Mouse (Mus musculus) liver, embryonic 15.5 days (tissue): ENCODE measurements around the gene Hes2. TPM values are rescaled to one million over a fixed set of nuclear protein-coding genes. Genes with fewer than 3 reads are reported as not detected.

Experiments used
- ATAC-seq: fragments of 200-750 bp; cut with Nextera tagmentation; 2 replicates; pipeline ENCODE4 v1.8.0; 2017; ENCODE audit warnings: moderate number of reproducible peaks, mild to moderate bottlenecking, moderate library complexity; ENCODE audit not compliant: insufficient read depth
- H3K27ac ChIP-seq: fragments of 300-500 bp; sonication (generic); replicated peaks from 2 replicates; pipeline ENCODE4 v1.5.1; 2015; ENCODE audit warnings: mild to moderate bottlenecking, inconsistent platforms
- H3K27me3 ChIP-seq: fragments of 300-500 bp; sonication (generic); 2 replicates; pipeline ENCODE4 v1.6.1; 2015; ENCODE audit warnings: mild to moderate bottlenecking, inconsistent platforms
- H3K36me3 ChIP-seq: fragments of 300-500 bp; sonication (generic); replicated peaks from 2 replicates; pipeline ENCODE4 v1.6.1; 2015; ENCODE audit warnings: moderate library complexity, mild to moderate bottlenecking, inconsistent platforms
- H3K4me1 ChIP-seq: fragments of 300-500 bp; sonication (generic); replicated peaks from 2 replicates; pipeline ENCODE4 v1.6.1; 2015; ENCODE audit warnings: inconsistent platforms
- H3K4me2 ChIP-seq: fragments of 300-500 bp; sonication (generic); 2 replicates; pipeline ENCODE4 v1.6.1; 2015; ENCODE audit warnings: moderate library complexity, mild to moderate bottlenecking, inconsistent platforms
- H3K4me3 ChIP-seq: fragments of 300-500 bp; sonication (generic); replicated peaks from 2 replicates; pipeline ENCODE4 v1.5.1; 2015; ENCODE audit warnings: mild to moderate bottlenecking, inconsistent platforms
- H3K9ac ChIP-seq: fragments of 300-500 bp; sonication (generic); 2 replicates; pipeline ENCODE4 v1.6.1; 2015; ENCODE audit warnings: moderate library complexity, mild to moderate bottlenecking, inconsistent platforms
- H3K9me3 ChIP-seq: fragments of 300-500 bp; sonication (generic); replicated peaks from 2 replicates; pipeline ENCODE4 v1.6.1; 2016; ENCODE audit warnings: inconsistent platforms
- WGBS: fragments of 180-500 bp; shearing (Covaris S2); methylation state at CpG from one replicate; pipeline ENCODE4 v1.1.7; 2015; ENCODE audit warnings: mixed read lengths; ENCODE audit not compliant: insufficient replicate concordance; 5-methylcytosine and 5-hydroxymethylcytosine counted together
- polyA plus RNA-seq: library from polyadenylated mRNA; unstranded; fragments of >200 nt; fragmentation: Nextera tagmentation; extraction: Ambion mirVana; gene quantifications from 2 replicates; pipeline ENCODE4 v1.2.1, GENCODE M21; 2015

Gene Hes2
- polyA plus RNA-seq, 1 experiment from 2014 or later = not detected

DNA sequence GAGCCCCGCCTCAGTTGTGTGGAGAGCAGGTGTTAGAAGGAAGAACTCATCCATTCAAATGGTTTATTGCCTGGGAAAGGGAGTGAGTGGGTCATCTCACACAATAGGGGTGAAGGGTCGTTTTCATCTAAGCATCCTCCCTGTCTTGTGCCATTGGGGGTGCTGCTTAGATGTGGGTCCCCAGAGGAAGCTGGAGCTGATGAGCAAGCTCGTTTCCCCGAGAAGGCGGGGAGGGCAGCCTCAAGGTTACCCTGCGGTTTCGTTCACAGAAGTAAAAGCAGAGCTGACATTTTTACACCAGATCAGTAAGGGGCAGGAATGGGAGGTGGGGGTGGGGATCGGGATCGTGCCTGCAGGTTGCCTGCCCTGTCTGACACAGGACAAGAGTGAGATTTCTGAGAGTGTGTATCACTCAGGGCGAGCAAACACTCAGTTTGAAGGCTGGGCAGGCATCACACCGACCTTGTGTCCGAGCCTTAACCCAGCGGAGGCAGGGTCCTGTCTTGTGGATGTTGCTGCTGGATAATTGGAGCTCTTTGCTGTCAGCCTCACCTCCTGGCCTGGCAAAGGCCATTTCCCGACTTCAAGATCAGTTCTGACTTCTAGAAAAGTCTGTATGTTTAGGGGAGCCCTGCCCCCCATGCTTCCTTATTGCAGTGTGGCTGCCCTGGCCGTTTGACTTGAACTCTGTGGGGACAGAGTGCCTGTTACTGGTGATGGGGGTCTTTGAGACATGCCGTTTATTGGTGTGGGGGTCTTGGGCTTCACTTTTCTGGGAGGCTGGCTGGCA lies 20.4 kb downstream of the Hes2 start:
- peaks cover 42% of the 10 kb centered on the region for H3K27me3 ChIP-seq
- H3K27ac ChIP-seq = no peak overlapping the region
- no peaks in the 10 kb centered on the region for H3K9me3 ChIP-seq
- ATAC-seq = no peak
- H3K4me3 ChIP-seq = peak overlapping the region; percentile 66
- peak overlapping the region; percentile 94 for H3K4me2 ChIP-seq
- H3K9ac ChIP-seq = peak overlapping the region; percentile 50; the same call in 1 of the 2 replicates
- H3K4me1 ChIP-seq = peaks cover 33% of the 10 kb centered on the region
- H3K36me3 ChIP-seq = no peaks in the 10 kb centered on the region
- WGBS = 14% methylated on average over 16 of the region's 16 CpGs

DNA sequence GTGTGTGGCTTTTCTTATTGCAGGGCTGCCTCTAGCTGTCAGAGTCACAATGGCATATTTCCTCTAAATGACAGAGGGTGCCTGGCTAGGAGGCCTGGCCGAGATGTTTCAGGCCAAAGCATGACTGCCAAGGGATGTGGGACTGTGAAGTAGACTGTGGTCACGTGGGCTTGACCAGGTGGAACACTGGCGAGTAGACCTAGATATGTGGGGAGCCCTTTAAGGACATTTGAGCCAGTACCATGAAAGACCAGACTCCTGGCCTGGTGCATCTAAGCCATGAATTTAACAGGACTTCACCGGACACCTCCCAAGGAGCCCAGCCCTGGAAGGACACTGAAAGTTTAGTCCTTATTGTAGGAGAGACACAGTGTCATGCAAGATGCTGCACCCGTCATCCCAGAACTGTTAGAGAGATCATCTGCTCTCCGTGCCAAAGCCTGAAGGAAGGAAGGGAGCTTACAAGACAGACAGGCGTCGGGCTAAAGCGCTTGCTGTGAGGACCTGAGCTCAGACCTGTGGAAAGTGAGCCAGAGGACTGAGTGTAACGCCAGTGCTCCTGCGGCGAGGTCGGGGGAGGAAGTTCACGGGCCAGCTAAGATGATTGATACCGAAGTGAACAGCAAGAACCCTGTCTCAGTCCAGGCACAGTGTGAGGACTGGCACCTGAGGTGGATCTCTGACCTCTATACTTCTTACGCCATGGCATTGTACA lies 21.4 kb downstream of the Hes2 start:
- Histone ChIP-seq H3K27ac (no peak overlapping the region), H3K27me3 (peaks cover 42% of the 10 kb centered on the region), H3K9ac (no peak overlapping the region), H3K4me3 (no peak overlapping the region), H3K36me3 (no peaks in the 10 kb centered on the region), H3K4me2 (no peak overlapping the region), H3K4me1 (peaks cover 40% of the 10 kb centered on the region), H3K9me3 (no peaks in the 10 kb centered on the region)
- ATAC-seq = no peak
- 68% methylated on average over 16 of the region's 16 CpGs for WGBS

DNA sequence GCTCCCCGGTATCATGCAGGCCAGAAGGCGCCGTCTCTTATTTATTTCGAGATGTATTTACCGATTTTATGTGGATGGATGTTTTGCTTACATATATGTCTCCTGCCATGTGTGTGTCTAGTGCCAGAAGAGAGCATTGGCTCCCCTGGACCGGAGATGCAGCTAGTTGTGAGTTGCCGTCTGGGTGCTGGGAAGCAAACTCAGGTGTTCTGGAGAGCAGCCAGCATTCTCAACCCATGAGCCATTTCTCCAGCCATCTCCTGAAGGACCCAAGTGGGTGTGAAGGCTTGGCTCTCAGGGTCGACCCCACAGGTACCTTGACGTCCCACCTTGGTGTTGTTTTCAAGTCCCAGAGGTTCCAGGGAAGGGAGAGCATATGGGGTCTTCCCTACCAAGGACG lies 23.5 kb downstream of the Hes2 start:
- Histone ChIP-seq H3K4me2 (no peak overlapping the region), H3K27ac (no peak overlapping the region), H3K27me3 (peaks cover 33% of the 10 kb centered on the region), H3K9me3 (no peaks in the 10 kb centered on the region), H3K36me3 (no peaks in the 10 kb centered on the region), H3K4me3 (no peak overlapping the region), H3K4me1 (peaks cover 54% of the 10 kb centered on the region), H3K9ac (no peak overlapping the region)
- 73% methylated on average over 10 of the region's 10 CpGs for WGBS
- no peak for ATAC-seq

DNA sequence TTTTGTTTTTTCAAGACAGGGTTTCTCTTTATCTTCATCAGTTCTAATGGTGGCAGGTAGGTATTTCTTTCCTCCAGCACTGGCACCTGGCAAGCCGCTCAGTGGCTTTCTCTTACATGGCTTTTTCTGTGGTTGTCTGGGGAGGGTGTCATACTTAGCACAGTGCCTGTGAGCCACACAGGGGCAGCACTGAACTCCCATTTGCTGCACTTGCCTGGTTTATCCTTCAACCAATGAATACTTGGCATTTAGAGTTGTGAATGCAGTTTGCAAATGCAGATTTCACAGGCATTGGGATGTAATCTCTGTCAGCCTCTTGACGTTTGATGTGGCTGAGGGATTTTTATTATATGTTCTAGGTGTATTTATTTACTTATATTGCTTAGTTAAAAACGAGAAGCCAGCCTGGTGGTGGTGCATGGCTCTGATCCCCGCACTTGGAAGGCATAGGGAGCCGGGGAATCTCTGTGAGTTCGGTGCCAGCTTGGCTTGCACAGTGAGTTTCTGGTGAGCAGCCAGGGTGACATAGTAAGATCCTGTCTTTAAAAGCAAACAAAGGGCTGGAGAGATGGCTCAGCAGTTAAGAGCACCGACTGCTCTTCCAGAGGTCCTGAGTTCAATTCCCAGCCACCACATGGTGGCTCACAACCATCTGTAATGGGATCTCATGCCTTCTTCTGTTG lies 25.8 kb downstream of the Hes2 start:
- no peak for ATAC-seq
- Histone ChIP-seq H3K27ac (no peak overlapping the region), H3K4me1 (peaks cover 41% of the 10 kb centered on the region), H3K4me3 (no peak overlapping the region), H3K9me3 (no peaks in the 10 kb centered on the region), H3K27me3 (peaks cover 12% of the 10 kb centered on the region), H3K4me2 (no peak overlapping the region), H3K36me3 (no peaks in the 10 kb centered on the region), H3K9ac (no peak overlapping the region)
- WGBS = 65% methylated on average over 7 of the region's 7 CpGs

DNA sequence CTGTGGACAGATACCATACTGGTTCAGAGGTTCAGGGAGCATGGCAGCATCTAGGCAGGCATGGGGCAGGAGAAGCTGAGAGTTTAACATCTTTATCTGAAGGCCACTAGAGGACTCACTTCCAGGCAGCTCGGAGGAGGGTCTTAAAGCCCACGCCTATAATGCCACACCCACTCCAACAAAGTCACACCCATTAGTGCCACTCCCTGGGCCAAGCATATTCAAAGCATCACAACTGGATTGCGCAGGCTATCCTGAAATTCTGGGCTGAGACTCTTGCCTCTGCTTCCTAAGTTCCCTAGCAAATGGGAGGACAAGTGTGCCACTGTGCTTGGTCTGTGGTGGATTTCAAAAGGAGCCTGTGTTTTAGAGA lies 26.5 kb downstream of the Hes2 start:
- H3K27ac ChIP-seq = peak overlapping the region; percentile 62; the same call in 1 of the 2 replicates
- no peak overlapping the region for H3K4me3 ChIP-seq
- WGBS = 5% methylated on average over 3 of the region's 3 CpGs
- H3K27me3 ChIP-seq = peaks cover 6% of the 10 kb centered on the region; the same call in 1 of the 2 replicates
- H3K4me2 ChIP-seq = peak overlapping the region; percentile 40
- H3K36me3 ChIP-seq = no peaks in the 10 kb centered on the region
- peak; percentile 59 for ATAC-seq
- H3K9ac ChIP-seq = no peak overlapping the region
- H3K4me1 ChIP-seq = peaks cover 44% of the 10 kb centered on the region
- H3K9me3 ChIP-seq = no peaks in the 10 kb centered on the region

DNA sequence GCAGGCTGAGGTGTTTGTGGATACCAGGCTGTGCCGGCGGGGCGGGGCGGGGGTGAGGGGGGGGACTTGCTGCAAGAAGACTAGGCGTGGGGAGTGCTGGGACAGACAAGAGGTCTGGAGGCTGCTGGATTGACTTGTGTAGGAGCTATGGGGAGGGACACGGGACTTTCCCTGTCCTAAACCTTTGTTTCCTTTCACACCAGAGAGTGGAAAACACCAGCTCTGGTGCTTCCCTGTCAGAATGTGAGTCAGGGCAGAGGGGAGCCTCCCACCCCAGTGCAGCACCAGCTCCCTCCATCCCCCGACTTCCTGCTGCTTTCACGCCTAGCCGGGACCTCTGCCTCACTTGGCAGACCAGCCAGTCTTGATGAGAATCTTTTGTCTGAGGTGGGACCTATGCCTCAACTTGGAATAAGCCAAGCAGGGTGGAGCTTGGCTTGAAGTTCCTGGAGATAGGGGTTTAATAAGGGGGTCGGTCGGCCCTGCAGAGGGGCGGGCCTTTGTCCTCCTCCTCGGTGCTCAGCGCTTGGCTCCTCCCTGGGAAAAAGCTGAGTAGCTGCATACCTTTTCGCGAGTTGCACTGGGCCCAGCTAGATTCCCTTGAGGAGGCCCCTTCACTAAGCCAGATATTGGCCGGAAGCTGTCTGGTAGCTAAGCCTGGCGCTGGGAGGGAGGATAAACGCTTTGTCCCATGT lies 27.0 kb downstream of the Hes2 start:
- Histone ChIP-seq H3K4me1 (peaks cover 44% of the 10 kb centered on the region), H3K9ac (no peak overlapping the region), H3K9me3 (no peaks in the 10 kb centered on the region), H3K4me3 (no peak overlapping the region), H3K36me3 (no peaks in the 10 kb centered on the region), H3K27me3 (0 out of 2 replicates have a peak, but pooled peaks cover under 1% of the 10 kb centered on the region), H3K27ac (peak overlapping the region; percentile 62), H3K4me2 (peak overlapping the region; percentile 40)
- 5% methylated on average over 19 of the region's 19 CpGs for WGBS
- ATAC-seq = peak; percentile 24; the same call in 1 of the 2 replicates

DNA sequence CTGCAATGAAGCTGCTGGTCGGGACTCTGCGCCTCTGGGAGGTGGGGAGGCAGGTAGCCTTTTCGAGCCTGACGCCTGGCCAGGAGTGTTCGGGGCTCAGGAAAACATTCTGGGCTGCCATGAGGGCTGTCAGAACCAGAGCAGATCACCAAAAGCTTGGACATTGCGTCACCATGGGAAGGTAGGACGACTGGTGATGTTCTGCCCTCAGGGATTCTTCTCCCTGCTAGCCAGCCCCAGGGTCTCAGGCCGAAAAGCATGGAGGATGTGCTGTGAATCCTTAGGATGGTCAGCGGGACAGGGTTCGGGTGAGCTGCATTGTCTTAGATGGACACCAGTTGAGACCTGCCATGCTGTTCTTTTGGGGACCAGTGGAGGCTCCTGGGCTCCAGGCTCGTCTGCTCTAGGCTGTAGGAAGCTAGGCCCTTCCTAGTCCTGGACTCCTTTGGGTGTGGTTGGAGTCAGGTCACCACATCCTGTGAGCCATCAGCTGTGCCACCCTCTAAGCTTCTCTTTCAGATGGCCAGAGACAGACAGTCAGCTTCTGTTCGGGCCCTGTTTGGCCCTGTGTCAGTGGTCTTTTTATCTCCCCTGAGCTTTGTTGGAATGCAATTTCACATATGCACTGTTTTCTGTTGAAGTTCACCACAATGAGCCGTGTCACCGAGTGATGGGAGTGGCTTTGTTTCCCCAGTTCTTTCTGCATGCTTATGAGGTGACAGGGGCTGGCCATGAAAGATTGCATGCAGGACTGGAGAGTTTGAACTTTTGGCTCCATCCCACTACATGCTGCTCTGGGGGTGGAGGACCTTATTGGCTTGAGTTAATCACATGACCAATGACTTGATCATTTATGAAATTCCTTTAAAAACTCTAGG lies 27.8 kb downstream of the Hes2 start:
- H3K27me3 ChIP-seq = no peaks in the 10 kb centered on the region
- H3K36me3 ChIP-seq = no peaks in the 10 kb centered on the region
- peak overlapping the region; percentile 40 for H3K4me2 ChIP-seq
- H3K27ac ChIP-seq = peak overlapping the region; percentile 62
- no peaks in the 10 kb centered on the region for H3K9me3 ChIP-seq
- ATAC-seq = no peak
- H3K4me3 ChIP-seq = no peak overlapping the region
- 26% methylated on average over 14 of the region's 14 CpGs for WGBS
- H3K4me1 ChIP-seq = peaks cover 52% of the 10 kb centered on the region
- no peak overlapping the region for H3K9ac ChIP-seq

DNA sequence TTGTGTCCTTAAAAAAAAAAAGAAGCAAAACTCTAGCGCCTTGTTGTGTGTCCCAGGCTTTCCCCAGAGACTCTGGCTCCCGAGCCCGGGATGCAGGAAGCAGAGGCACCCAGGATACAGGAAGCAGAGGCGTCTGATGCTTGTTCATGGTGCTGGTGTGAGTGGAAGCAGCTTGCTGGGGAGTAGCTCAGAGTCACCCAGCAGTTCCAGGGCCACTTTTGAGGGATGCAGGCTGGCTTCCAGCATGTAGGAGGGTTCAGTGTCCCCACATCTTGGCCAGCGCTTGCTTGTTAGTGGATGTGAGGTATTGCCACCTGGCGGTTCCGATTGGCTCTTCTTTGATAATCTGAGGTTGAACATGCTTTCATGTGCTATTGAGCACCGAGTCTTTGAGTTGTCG lies 28.5 kb downstream of the Hes2 start:
- Histone ChIP-seq H3K4me2 (0 out of 2 replicates have a peak overlapping the region, but pooled peaks have one; percentile 6), H3K4me1 (peaks cover 53% of the 10 kb centered on the region), H3K9me3 (no peaks in the 10 kb centered on the region), H3K4me3 (no peak overlapping the region), H3K36me3 (no peaks in the 10 kb centered on the region), H3K27me3 (no peaks in the 10 kb centered on the region), H3K9ac (no peak overlapping the region), H3K27ac (no peak overlapping the region)
- WGBS = 70% methylated on average over 9 of the region's 9 CpGs
- ATAC-seq = no peak

DNA sequence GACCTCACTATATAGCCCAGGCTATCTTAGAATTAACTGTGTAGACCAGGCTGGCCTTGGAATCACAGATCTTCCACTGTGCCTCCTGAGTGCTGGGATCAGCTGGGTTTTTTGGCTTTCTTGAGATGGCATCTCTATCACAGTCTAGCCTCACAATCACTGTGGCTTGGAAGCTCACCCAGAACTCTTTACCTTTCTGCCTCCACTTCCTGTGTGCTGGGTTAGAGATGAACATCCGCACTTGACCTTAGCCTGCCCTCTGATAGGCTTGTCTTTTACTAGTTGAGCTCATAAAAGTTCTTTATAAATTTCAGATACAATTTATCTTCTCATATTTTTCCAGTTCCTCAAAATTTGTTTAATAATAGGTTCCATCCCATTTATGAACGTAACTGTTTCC lies 30.0 kb downstream of the Hes2 start:
- ATAC-seq = no peak
- H3K27ac ChIP-seq = no peak overlapping the region
- H3K27me3 ChIP-seq = no peaks in the 10 kb centered on the region
- no peak overlapping the region for H3K4me2 ChIP-seq
- H3K36me3 ChIP-seq = no peaks in the 10 kb centered on the region
- no peak overlapping the region for H3K9ac ChIP-seq
- 81% methylated on average over 2 of the region's 2 CpGs for WGBS
- H3K9me3 ChIP-seq = no peaks in the 10 kb centered on the region
- peaks cover 53% of the 10 kb centered on the region for H3K4me1 ChIP-seq
- no peak overlapping the region for H3K4me3 ChIP-seq

DNA sequence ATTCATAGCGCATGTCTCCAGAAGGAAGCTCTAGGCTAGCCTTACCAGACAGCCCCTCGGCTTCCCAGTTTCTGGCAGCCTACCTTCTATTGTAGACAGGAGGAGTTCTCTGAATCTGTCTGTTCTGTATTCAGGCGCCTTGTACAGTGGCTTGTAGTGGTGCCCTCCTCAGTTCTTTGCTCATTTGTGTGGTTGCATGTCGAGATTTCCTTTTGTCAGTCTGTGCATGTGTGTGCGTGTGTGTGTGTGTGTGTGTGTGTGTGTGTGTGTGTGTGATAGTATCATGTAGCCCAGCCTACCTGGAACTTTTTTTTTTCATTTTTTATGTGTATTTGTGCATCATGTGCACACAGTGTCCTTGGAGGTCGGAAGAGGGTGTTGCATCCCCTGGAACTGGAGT lies 30.4 kb downstream of the Hes2 start:
- Histone ChIP-seq H3K4me1 (peaks cover 53% of the 10 kb centered on the region), H3K27ac (no peak overlapping the region), H3K9ac (no peak overlapping the region), H3K27me3 (no peaks in the 10 kb centered on the region), H3K4me3 (no peak overlapping the region), H3K9me3 (no peaks in the 10 kb centered on the region), H3K4me2 (no peak overlapping the region), H3K36me3 (no peaks in the 10 kb centered on the region)
- WGBS = 56% methylated on average over 6 of the region's 6 CpGs
- no peak for ATAC-seq
